Mouse (Mus musculus): Measurements from ENCODE around the gene Gamt. TPM values are rescaled to one million over a fixed set of nuclear protein-coding genes. Genes with fewer than 3 reads are reported as not detected.
A peak's percentile ranks its signal among the peaks of the same experiment; 100 is the strongest.

The Gamt gene
- total RNA-seq (2021), result 10 to 100 TPM; 21.9 to 23.0 TPM

DNA sequence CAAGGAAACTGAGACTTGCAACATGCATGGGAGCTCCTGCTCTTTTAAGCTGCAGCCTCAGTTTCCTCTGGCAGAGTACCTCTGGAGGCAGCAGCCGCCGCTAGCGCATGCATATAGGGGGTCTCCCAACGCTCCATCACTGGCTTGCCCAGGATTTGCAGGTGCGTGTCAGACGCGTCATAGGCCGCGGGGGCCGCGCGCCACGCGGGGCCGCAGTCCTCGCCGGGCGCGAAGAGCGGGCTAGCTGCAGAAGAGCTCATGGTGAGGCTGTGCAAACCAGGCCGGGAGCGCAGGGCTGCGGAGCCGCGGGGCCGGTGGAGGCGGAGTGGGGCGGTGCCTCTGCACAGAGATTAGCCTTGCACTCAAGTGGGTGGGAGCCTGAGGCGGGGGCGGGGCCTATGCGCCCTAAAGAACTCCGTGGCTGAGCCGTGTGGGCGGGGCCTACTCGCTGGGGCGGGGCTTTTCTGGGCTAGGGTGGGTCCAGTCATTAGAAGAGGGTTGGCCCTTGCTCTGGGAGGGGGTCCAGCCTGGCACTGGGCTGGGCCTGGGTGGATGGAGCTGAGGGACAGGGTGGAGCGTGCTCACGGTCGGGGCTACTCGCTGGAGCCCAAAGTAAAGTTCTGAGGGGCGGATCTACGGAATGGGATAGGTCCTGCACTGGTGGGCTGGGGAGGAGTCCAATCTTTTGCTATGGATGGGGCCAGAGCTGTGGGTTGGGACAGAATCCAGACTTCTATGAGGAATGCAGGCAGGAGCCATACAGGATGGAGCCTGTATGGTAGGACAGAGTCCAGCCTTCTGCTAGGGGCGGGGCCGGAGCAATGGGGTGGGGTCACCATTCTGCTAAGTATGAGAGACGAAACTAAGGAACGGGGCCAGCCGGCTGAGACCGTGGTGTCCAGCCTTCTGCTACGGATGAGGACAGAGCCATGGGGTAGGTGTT, at the start of gene Gamt, which contains the start of gene Dazap1:
Gene Gamt, minus strand, starts transcription at position 371 of the 943 bp plus-strand sequence.
Gene Dazap1, plus strand, starts transcription at position 845 of the 943 bp plus-strand sequence.
- intact Hi-C loops (cut with DNase I), result no loop called here
- peak; percentile 99 for DNase-seq

- intact Hi-C loops (cut with DNase I), result no loop called here
- no peak for DNase-seq
These were observed 44.0 kb upstream of the Gamt start for GRCm38 (mm10) chr10:80304862-80305261.

DNA sequence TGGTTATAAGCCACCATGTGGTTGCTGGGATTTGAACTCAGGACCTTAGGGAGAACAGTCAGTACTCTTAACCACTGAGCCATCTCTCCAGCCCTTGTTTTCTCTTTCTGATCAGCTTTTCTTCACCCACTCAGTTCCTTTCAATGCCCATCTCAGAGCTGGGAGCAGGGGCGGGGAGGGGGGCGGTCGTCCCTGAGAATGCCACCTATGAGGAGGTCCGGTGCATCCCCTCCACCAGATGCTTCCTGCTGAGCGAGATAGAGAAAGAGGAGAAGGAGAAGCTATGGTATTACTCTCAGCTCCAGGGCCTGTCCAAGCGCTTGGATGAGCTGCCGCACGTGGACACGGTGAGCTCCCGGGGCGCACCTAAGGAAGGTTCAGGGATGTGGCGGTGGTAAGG, 43.6 kb upstream of the Gamt start:
- intact Hi-C loops (cut with DNase I), result no loop called here

GRCm38 (mm10) chr10:80302471-80302881, 41.7 kb upstream of the Gamt start:
- DNase-seq, result peak; percentile 90

More for the DNA sequence above, 43.6 kb upstream of the Gamt start:
- DNase-seq, result no peak

GRCm38 (mm10) chr10:80302082-80302355, 41.2 kb upstream of the Gamt start:
- no peak for DNase-seq
- intact Hi-C loops (cut with DNase I), result no loop called here

More at GRCm38 (mm10) chr10:80302471-80302881, 41.7 kb upstream of the Gamt start:
- intact Hi-C loops (cut with DNase I), result no loop called here

GRCm38 (mm10) chr10:80301256-80302081, 40.7 kb upstream of the Gamt start:
- no peak for DNase-seq
- intact Hi-C loops (cut with DNase I), result no loop called here

GRCm38 (mm10) chr10:80300672-80301181, 39.9 kb upstream of the Gamt start:
- peak; percentile 83 for DNase-seq
- intact Hi-C loops (cut with DNase I), result no loop called here

- DNase-seq, result no peak
- intact Hi-C loops (cut with DNase I), result no loop called here
These were observed 39.0 kb upstream of the Gamt start for GRCm38 (mm10) chr10:80299824-80300223.

DNA sequence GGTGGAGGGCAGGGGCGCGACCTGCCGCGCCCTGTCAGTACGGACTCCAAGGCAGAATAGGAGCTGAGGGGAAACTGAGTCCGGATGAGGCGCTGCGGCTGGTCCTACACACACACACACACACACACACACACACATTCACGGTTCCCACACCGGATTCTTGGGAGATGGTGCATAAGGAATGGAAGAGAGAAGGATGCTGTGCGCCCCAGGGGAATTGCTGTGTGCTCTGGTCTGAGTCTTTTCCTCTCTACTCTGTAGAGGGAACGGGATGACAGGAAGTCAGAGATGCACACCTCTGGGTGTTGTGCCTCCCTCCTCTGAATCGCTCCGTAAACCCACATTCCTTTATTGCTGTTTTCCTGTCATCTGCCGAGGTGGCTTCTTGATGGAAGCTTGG, 38.5 kb upstream of the Gamt start:
- intact Hi-C loops (cut with DNase I), result no loop called here
- peak; percentile 55 for DNase-seq

DNA sequence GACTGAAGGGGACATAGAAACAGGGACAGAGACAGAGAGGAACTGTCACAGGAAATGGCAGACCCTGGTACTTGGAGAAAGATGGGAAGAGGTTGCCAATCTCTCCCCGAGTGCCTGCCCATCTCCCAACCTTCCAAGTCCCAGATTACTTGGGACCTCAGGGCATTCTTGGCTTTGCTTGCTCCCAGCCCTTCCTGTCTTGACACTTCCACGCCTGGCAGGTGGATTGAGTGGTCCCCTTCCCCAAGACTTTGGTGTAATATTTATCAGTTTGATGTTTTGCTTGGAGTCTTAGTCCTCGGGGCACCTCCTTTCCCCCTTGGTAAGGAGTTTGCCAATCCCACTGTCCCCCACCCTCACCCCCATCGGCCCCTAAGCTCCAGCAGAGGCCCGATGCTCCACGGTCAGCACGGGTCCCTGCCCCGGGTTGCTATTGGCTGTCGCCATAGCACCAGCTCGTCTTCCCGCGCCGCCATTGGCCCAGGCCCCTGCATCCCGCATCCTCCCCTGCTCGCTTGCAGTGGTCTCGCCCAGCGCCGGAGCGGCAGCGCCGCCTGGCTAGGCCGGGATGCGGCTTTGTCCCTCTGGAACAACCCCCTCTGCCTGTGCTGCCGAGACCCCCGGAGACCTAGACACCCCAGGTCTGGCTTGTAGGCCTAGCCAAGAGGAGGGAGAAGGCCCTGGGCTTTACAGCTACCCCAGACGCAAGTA, 37.9 kb upstream of the Gamt start:
- intact Hi-C loops (cut with DNase I), result no loop called here
- peak; percentile 97 for DNase-seq

GRCm38 (mm10) chr10:80297526-80298133, 36.8 kb upstream of the Gamt start:
- DNase-seq, result no peak
- intact Hi-C loops (cut with DNase I), result no loop called here

DNA sequence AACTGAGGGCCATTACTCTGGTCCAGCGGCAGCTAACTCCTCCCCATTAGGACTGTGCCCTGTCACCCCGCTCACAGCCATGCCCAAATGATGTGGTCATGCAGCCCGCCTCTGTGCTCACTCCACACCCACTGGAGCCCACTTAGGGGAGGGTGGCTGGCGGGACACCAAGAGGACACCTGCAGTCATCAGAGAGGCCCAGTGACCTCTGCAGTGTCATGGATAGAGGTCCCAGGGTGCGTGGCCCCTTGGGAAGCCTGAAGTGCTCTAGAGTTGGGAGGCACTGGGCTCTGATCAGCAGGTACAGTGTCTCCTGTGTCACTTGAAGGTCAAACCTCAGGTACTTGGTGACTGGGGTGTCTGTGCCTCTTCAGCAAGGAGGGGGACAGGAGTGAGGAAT, 36.0 kb upstream of the Gamt start:
- intact Hi-C loops (cut with DNase I), result no loop called here
- DNase-seq, result no peak

- DNase-seq, result peak; percentile 84
- intact Hi-C loops (cut with DNase I), result no loop called here
These were observed 35.0 kb upstream of the Gamt start, which contains the start of gene Apc2 for GRCm38 (mm10) chr10:80295618-80296425. Gene Apc2, plus strand, starts transcription at chr10:80295977.

- intact Hi-C loops (cut with DNase I), result no loop called here
- peak; percentile 33 for DNase-seq
These were observed 34.0 kb upstream of the Gamt start for GRCm38 (mm10) chr10:80294788-80295303.

DNA sequence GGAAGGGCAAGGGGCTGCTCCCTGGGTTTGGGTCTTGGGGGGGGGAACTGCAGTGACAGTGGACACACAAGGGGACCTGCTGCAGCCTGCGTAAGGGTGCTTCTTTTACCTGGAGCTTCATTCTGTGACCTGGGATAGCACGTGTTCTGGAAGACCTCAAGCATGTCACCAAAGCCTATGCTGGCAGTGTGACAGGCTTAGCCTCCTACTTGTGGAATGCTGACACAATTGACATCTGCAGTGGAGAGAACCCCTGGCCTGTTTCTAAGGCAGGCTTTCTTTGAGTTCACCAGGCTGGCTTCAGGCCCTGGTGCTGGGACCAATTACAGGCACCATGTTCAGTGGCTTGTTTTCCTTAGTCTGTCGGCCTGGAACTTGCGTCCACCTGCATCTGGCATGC, 33.5 kb upstream of the Gamt start:
- DNase-seq, result no peak

GRCm38 (mm10) chr10:80293325-80293724, 32.5 kb upstream of the Gamt start:
- intact Hi-C loops (cut with DNase I), result no loop called here
- DNase-seq, result no peak

More for the DNA sequence above, 33.5 kb upstream of the Gamt start:
- intact Hi-C loops (cut with DNase I), result no loop called here

GRCm38 (mm10) chr10:80292251-80293146, 31.7 kb upstream of the Gamt start, which contains the start of gene Rps15:
Gene Rps15, plus strand, starts transcription at chr10:80292453.
- intact Hi-C loops (cut with DNase I), result no loop called here

DNA sequence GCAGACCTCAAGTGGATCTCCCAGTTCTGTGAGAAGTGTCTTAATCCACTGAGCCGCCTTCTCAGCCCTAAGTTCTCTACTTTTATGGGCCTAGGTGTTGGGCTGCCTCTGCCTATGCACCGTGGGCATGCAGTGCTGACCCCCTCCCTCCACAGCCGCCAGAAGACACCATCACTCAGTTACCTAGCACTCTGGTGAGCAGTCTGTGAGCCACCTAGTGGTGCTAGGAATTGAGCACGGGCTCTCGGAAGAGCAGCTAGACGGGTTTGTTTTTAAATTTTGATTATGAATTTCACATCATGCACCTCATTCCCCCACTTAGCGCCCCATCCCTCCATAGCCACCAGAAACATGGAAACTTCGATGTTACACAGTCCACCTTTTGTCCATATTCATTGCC, 27.8 kb upstream of the Gamt start:
- intact Hi-C loops (cut with DNase I), result no loop called here
- DNase-seq, result no peak

More at GRCm38 (mm10) chr10:80292251-80293146, 31.7 kb upstream of the Gamt start, which contains the start of gene Rps15:
- peak; percentile 99 for DNase-seq

Data from left cerebral cortex, postnatal 4 days (tissue).